Mouse (Mus musculus) B cell, adult 62 days (primary cell): ENCODE measurements around the gene Clspn. TPM values are rescaled to one million over a fixed set of nuclear protein-coding genes. Genes with fewer than 3 reads are reported as not detected.

Experiments used
- total RNA-seq: library from RNA; stranded (reverse); gene quantifications from 4 replicates; pipeline ENCODE4 v1.2.4, GENCODE M21; 2023

The Clspn gene
- total RNA-seq, result 10.1 to 12.9 TPM (median 12.4 TPM) in 4 replicates

GRCm38 (mm10) chr4:126556809-126557711, at the start of gene Clspn:
TSS of gene Clspn (plus strand) at chr4:126556935.

GRCm38 (mm10) chr4:126532827-126533728, 23.7 kb upstream of the Clspn start, which contains the start of gene Ago4:
TSS of gene Ago4 (minus strand) at chr4:126533472.

GRCm38 (mm10) chr4:126609606-126610181, 53.0 kb downstream of the Clspn start, which contains the start of gene 5730409E04Rik:
TSS of gene 5730409E04Rik (plus strand) at chr4:126609818.

Other genes with a start within 250 kb of the Clspn start
- 31.4 to 44.4 TPM (median 37.4 TPM) in 4 replicates for gene Adprhl2, start 235.2 kb upstream of the Clspn start, total RNA-seq
- gene Tekt2, start 231.2 kb upstream of the Clspn start, total RNA-seq, result not detected in 4 replicates
- gene Ago3, start 127.4 kb upstream of the Clspn start, total RNA-seq, result 27.0 to 32.5 TPM (median 28.8 TPM) in 4 replicates
- 54.6 to 60.3 TPM (median 57.6 TPM) in 4 replicates for gene Ago1, start 88.4 kb upstream of the Clspn start, total RNA-seq
- 9.9 to 11.2 TPM (median 10.3 TPM) in 4 replicates for gene Ago4, start 23.5 kb upstream of the Clspn start, total RNA-seq
- gene 5730409E04Rik, start 52.9 kb downstream of the Clspn start, total RNA-seq, result 0.79 to 1.3 TPM (median 1.2 TPM) in 4 replicates
- gene Psmb2, start 120.7 kb downstream of the Clspn start, total RNA-seq, result 86.5 to 98.6 TPM (median 93.9 TPM) in 4 replicates
- 0.45 TPM in 1 of 4 replicates, not detected in the others for gene Tfap2e, start 179.3 kb downstream of the Clspn start, total RNA-seq
- 28.2 to 34.3 TPM (median 30.2 TPM) in 4 replicates for gene Ncdn, start 196.5 kb downstream of the Clspn start, total RNA-seq
- 48.7 to 57.2 TPM (median 52.9 TPM) in 4 replicates for gene AU040320, start 196.6 kb downstream of the Clspn start, total RNA-seq